Mouse (Mus musculus): ENCODE results near the gene Atpaf1.

- TF ChIP-seq CTCF (IDR thresholded peaks at IDR 0.05; ENCODE audit: insufficient read depth, low read depth, low read length) (no peak), POLR2A (IDR thresholded peaks at IDR 0.05; ENCODE audit: insufficient read depth, low read depth, low read length) (no peak)
Measured at GRCm38 (mm10) chr4:115761206-115761605, 23.4 kb upstream of the Atpaf1 start.
